Mouse (Mus musculus): ENCODE results near the gene Tmem181a. TPM values are rescaled to one million over a fixed set of nuclear protein-coding genes. Genes with fewer than 3 reads are reported as not detected.
"Not testable (repeated sequence)": the region's sequence is repeated elsewhere in the genome, so short reads cannot be mapped to it uniquely, and the experiment has no call there.

Tmem181a gene
- polyA plus RNA-seq, 1 experiment from 2014 or later = 38.7 TPM

DNA sequence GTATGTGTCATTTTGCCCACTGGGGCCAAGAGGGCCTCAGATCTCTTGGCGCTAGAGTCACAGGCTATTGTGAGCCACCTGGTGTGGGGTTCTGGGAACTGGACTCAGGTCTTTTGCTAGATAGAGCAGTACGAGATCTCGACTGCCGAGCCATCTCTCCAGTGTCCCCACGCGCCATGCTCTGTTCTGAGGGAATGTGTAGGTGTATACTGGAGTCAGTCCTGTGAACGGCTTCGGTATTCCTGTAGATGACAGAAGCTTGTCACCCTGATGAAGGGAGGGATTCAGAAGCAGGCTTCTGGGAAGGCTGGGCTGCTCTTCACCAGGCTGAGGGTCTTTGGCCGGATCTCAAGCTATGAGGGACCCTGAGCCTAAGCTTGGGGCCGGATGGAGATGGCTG is 23.1 kb downstream of the Tmem181a start:
- not testable (repeated sequence) for H3K36me3 ChIP-seq; H3K27ac ChIP-seq; H3K4me1 ChIP-seq (replicated peaks); H3K4me2 ChIP-seq; H3K9ac ChIP-seq; H3K9me3 ChIP-seq; ATAC-seq (ENCODE audit: low FRiP score); H3K27me3 ChIP-seq; H3K4me3 ChIP-seq
- WGBS = 93% methylated on average over 9 of the region's 10 CpGs

DNA sequence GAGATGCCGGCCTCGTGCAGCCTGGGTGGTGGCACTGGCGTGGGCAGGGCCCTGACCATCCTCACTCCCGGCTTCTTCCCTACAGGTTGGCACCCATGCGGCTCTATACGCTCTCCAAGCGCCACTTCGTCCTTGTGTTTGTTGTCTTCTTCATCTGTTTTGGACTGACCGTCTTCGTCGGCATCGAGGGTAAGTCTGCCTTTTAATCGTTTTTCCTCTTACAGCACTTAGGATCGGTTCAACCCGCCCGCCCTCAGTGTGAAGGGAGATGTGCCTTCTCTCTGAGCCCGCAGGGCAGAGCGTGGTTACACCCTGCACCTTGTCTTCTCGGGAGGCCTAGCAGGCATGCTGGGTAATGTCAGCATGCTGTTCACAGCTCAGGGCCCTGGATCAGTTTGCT is 23.9 kb downstream of the Tmem181a start:
- H3K36me3 ChIP-seq; ATAC-seq (ENCODE audit: low FRiP score); H3K4me1 ChIP-seq (replicated peaks); H3K27ac ChIP-seq; H3K27me3 ChIP-seq; H3K4me2 ChIP-seq; H3K9me3 ChIP-seq; H3K9ac ChIP-seq; H3K4me3 ChIP-seq: not testable (repeated sequence)
- 97% methylated on average over 17 of the region's 19 CpGs for WGBS

DNA sequence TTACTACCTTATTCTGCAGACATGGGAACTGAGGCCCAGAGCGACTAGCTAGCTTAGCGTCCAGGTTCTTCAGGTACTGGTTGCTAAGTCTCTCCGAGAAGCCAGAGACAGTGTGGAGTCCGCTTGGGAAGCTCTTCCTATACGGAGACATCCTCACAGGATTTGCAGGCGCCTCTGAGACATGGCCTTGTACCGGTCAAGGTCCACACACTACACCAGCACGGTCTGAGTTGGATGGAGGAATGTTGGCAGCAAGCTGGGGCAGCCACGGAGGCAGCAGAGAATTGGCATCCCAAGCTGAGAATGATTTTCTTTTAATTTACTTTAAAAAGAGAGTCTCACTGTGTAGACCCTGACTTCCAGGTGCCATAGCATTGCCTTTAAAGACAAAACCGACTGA is 26.5 kb downstream of the Tmem181a start:
- ATAC-seq (ENCODE audit: low FRiP score); H3K9ac ChIP-seq; H3K9me3 ChIP-seq; H3K27ac ChIP-seq; H3K4me2 ChIP-seq; H3K4me3 ChIP-seq; H3K27me3 ChIP-seq; H3K4me1 ChIP-seq (replicated peaks); H3K36me3 ChIP-seq: not testable (repeated sequence)
- 95% methylated on average over 8 of the region's 10 CpGs for WGBS

DNA sequence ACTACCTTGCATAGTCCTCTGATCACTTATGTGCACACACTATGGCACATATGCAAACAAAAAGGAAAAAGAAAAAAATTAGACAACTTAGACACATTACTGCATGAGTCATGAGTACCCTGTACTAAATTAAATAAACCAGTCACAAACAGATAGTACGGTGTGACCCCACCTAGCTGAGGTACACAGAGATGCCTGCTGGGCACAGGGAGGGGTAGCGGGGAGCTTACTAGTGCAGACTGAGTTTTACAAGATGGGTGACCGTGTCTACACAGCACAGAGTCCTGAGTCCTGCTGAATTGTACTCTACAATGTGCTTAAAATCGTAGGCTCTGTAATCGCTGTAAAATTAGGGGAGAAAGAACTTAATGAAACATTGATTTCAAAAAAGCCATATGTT is 29.5 kb downstream of the Tmem181a start:
- not testable (repeated sequence) for H3K36me3 ChIP-seq; H3K4me2 ChIP-seq; H3K27ac ChIP-seq; H3K9ac ChIP-seq; H3K9me3 ChIP-seq; ATAC-seq (ENCODE audit: low FRiP score); H3K27me3 ChIP-seq; H3K4me1 ChIP-seq (replicated peaks); H3K4me3 ChIP-seq
- whole genome bisulfite sequencing = 96% methylated on average over 5 of the region's 5 CpGs

DNA sequence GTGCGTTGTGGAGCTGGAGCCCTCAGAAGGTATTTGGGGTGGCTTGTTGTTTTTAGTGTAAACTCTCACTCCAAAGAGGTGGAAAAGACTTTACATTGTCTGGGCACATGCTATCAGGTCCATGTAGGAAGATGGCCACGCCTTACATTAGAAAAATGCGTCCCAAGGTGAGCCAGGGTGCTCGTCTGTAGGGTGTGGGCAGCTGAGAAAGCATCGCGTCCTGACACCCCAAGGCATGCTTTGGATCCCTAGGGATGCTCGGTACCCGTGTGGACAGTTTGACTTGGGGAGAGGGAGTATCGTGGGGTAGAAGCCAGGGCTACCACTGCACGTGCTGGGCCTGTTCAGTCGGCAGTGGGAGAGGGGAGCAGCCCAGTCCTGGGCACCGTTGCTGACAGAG is 32.4 kb downstream of the Tmem181a start:
- not testable (repeated sequence) for H3K9me3 ChIP-seq; H3K27ac ChIP-seq; H3K4me3 ChIP-seq; ATAC-seq (ENCODE audit: low FRiP score); H3K4me2 ChIP-seq; H3K9ac ChIP-seq; H3K36me3 ChIP-seq; H3K4me1 ChIP-seq (replicated peaks); H3K27me3 ChIP-seq
- WGBS = 96% methylated on average over 12 of the region's 12 CpGs

DNA sequence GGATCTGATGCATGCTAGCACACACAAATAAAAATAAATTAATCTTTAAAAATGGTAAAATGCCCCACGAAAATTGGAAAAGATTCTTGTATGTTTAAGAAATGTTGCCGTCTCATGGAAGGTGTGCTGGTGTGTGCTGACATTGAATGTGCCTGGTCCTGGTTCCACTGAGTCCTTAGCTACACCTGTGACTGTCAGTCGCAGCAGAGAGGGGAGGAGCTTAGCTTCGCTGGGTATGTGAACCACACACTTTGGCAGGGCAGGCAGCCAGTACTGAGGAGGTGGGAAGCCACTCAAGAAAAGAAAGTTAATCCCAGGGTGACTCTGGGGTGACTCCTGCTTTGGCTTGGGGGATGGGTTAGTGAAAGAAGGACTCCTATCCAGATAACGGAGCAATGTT is 37.2 kb downstream of the Tmem181a start:
- H3K27ac ChIP-seq; ATAC-seq (ENCODE audit: low FRiP score); H3K36me3 ChIP-seq; H3K9me3 ChIP-seq; H3K4me2 ChIP-seq; H3K4me3 ChIP-seq; H3K9ac ChIP-seq; H3K4me1 ChIP-seq (replicated peaks); H3K27me3 ChIP-seq: not testable (repeated sequence)
- no CpG with 5 or more reads among the region's 5 CpGs for WGBS

DNA sequence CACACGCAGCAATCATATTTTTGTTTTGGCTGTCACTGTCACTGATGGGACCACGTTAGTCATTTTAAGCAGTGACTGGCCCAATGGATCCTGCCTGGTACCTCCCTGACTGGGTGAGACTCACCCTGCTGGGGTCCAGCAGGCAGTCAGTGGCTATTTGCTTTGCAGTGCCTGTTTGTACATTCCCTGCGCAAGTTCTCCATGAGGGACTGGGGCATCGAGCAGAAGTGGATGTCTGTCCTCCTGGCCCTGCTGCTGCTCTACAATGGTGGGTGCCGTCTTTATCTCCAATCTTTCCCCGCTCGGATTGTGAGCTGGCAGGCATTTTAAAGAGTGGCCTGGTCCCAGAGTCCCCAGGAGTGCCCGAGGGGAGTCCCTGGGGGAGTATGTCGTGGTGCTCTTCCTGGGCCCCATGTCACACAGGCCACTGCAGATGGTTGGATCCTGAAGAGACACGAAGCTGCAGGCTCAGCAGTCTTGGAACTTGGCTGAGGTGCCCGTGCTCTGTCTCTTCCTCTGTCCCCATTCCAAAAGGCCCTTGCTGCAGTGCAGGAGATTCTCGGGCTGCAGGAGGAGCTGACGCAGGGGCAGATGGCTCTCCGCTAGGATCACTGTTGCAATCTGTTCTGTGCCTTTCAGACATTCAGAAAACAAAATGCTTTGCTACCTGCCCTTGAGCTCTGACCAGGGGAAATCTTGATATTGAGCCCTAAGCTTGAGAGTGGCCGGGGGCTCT is 40.6 kb downstream of the Tmem181a start:
- H3K4me1 ChIP-seq (replicated peaks); ATAC-seq (ENCODE audit: low FRiP score); H3K4me2 ChIP-seq; H3K36me3 ChIP-seq; H3K9ac ChIP-seq; H3K27ac ChIP-seq; H3K27me3 ChIP-seq; H3K9me3 ChIP-seq; H3K4me3 ChIP-seq: not testable (repeated sequence)
- whole genome bisulfite sequencing = 93% methylated on average over 9 of the region's 15 CpGs

DNA sequence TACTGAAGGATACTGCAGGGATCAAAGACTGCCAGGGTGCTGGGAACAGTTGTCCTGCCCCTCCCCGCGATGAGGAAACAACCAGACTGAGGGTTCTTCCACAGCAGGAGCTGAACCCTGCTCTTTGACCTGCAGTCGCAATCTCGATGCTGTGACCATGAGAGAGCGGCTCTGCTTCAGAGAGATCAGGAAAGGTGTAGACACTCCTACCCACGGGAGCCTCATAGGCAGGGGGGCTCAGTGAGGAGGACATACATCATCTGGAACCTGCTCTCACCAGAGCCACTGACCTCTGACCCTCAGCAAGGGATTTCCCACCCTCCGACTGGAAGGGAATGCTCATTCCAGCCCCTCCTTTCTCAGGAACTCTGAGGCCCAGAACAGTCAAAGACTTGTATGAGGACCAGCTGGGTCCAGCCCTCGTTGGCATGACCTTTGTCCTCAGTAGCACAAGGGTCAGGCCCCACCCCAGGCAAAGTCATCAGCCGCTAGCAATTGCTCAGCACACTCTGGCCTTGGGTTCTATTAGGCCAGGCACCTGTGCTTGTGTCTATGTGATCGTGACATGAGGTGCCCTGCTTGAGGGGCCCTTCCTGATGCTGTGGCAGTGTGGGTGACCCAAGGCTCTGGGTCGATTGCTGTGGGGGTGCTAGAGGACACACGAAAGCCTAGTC is 43.7 kb downstream of the Tmem181a start:
- not testable (repeated sequence) for H3K27ac ChIP-seq; H3K36me3 ChIP-seq; H3K4me1 ChIP-seq (replicated peaks); H3K9me3 ChIP-seq; H3K4me2 ChIP-seq; H3K27me3 ChIP-seq; H3K9ac ChIP-seq; H3K4me3 ChIP-seq
- ATAC-seq (ENCODE audit: low FRiP score) = 0 out of 2 replicates have a peak, but pooled peaks have one; percentile 15
- whole genome bisulfite sequencing = 82% methylated on average over 5 of the region's 12 CpGs

DNA sequence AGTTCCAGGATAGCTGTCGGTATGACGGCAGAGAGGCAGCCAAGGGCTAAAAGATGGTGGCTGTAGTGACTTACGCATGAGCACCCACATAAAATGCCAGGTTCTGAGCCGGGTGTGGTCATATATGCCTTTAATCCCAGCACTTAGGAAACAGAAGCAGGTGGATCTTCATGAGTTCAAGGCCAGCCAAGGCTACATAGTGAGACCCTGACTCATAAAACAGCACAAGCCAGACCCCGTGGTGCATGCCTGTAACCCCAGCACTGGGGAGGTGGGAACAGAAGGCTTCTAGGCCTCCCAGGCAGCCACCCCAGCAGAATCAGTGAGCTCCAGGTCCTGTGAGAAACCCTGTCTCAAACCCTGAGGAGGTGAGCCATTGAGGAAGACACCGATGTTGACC is 48.2 kb downstream of the Tmem181a start:
- WGBS = 95% methylated on average over 5 of the region's 6 CpGs
- not testable (repeated sequence) for H3K27ac ChIP-seq; H3K27me3 ChIP-seq; ATAC-seq (ENCODE audit: low FRiP score); H3K4me3 ChIP-seq; H3K9me3 ChIP-seq; H3K36me3 ChIP-seq; H3K9ac ChIP-seq; H3K4me2 ChIP-seq; H3K4me1 ChIP-seq (replicated peaks)

DNA sequence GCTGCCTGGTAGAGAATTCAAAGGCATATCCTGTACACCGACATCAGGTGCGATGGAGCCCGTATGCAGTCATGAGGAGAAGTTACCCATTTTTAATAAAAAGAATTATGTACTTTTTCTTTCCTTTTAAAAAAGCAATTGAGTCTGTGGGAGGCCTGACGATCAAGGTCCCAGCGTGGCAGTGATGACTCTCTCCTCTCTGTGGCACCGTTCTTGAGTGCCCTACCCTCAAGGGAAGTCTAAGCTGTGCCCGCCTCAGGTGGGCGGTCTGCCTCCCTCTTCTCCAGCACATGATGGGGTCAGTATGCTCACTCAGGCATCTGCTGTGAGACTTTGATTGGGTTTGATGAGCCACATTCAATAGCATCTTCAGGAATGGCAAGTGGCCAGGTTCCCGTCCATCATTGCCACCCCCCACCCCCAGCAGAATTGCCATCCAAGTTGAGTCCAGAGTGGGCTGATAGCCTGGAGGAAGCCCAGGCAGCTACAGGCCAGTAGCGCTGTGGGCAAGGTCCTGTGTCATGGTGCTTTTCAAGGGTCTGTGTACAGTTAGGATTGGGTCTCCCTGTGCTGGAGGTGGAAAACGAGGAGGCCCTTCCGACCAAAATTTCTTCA is 49.1 kb downstream of the Tmem181a start:
- H3K9ac ChIP-seq; H3K4me1 ChIP-seq (replicated peaks); ATAC-seq (ENCODE audit: low FRiP score); H3K27me3 ChIP-seq; H3K4me2 ChIP-seq; H3K36me3 ChIP-seq; H3K9me3 ChIP-seq; H3K27ac ChIP-seq; H3K4me3 ChIP-seq: not testable (repeated sequence)
- 91% methylated on average over 12 of the region's 12 CpGs for WGBS

DNA sequence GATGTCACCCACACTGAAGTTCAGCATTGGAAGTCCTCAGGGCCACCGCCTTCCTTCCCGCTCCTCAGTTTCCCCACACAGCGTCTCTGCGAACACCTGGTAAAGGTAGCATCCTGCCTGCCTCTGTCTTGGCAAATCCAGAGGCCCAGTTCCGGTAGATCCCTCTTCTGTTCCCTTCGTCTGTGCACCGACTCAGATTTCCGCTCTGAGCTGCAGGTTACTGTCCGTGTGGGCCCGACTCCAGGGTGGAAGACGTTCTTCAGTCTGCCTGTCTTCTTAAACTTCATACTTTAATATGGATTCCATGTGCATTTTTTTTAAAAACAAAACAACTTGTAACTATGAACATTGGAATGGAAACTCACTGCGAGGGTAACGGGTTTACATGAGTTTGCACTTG is 49.8 kb downstream of the Tmem181a start:
- not testable (repeated sequence) for H3K9me3 ChIP-seq; H3K9ac ChIP-seq; H3K27ac ChIP-seq; H3K4me2 ChIP-seq; ATAC-seq (ENCODE audit: low FRiP score); H3K27me3 ChIP-seq; H3K4me3 ChIP-seq; H3K36me3 ChIP-seq; H3K4me1 ChIP-seq (replicated peaks)
- 96% methylated on average over 9 of the region's 13 CpGs for WGBS

DNA sequence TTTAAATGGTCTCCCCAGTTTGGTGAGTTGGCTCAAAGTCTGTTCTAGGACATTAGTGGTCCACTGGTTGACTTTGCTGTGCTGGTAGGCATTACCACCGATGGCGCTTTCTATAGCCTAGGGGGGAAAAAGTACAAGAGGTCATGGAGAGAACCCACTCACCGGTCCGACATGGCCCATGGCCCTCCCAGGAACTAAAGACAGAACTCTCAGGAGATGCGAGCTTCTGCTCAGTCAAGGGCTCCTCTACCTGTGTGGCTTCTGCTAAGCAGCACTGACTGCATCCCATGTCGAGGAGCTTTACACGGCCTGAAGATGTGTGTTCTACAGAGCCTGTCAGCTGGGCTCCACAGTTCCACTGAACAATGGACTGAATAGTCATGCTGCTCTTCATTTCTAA is 55.1 kb downstream of the Tmem181a start:
- H3K27me3 ChIP-seq; ATAC-seq (ENCODE audit: low FRiP score); H3K4me1 ChIP-seq (replicated peaks); H3K9ac ChIP-seq; H3K4me2 ChIP-seq; H3K4me3 ChIP-seq; H3K27ac ChIP-seq; H3K9me3 ChIP-seq; H3K36me3 ChIP-seq: not testable (repeated sequence)
- WGBS = 92% methylated on average over 7 of the region's 7 CpGs

DNA sequence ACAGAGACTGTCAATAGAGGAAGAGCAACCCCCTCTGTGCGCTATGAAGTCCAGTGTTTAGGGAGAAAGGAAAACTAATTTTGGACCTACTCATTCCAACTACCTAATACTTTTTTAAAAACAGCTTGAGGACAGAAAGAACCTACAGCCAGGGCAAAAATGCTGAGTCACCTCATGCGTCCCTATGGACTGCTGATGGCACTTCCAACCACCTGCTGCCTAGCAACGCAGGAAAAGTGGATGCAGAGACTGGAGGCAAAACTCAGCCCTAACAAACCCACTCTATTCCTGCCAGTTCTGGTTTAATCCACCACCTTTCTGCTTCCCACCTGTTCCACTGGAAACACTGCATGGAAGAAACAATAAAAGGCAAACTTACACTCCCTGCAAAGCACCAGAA is 56.1 kb downstream of the Tmem181a start:
- ATAC-seq (ENCODE audit: low FRiP score) = not testable (repeated sequence)
- 60% methylated on average over 3 of the region's 3 CpGs for WGBS

More for the DNA sequence above, 56.1 kb downstream of the Tmem181a start:
- not testable (repeated sequence) for H3K27ac ChIP-seq; H3K4me2 ChIP-seq; H3K4me1 ChIP-seq (replicated peaks); H3K27me3 ChIP-seq; H3K9me3 ChIP-seq; H3K36me3 ChIP-seq; H3K9ac ChIP-seq; H3K4me3 ChIP-seq

Data from hindbrain, embryonic 13.5 days (tissue).